ENCODE assay signal across 29 mouse cellular contexts in the genomic region with DNA sequence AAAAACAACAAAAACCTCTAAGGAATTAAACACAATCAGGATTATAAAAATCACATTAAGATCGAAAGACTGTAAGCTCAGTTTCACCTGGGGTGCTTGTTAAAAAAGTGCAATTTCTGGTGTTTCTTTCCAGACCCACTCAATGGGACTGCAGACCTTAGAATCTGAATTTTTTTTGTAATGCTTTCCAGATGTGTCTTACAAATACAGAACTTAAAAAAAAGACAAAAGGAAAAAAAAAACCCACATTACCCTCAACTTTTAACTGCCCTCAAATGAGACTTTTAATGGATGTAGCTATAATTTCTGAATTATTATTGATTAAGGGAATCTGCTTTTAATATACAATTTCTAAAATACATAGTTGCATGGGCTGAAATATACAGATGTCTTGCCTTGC.
DNase-seq lines count a peak whose midpoint lies in the region; ATAC-seq and TF ChIP-seq lines count a peak whose summit lies in the region.
"Had no signal": no experiment of that assay in that cellular context is flagged by ENCODE, and none has a peak within 500 bp of the region (broad histone marks: within the 10 kb centered on the region; RNA-seq: fewer than 3 reads in every experiment).

No protein-coding gene starts in this region.

- H3K4me1 ChIP-seq in embryonic fibroblast, embryonic 13.5 days (ENCODE audit: control insufficient read depth, insufficient read depth, low read length): no peaks in the 10 kb centered on the region
- H3K4me1 ChIP-seq in limb, embryonic 10.5 days: peaks cover 28% of the 10 kb centered on the region
- H3K4me1 ChIP-seq in limb, embryonic 14.5 days (ENCODE audit: control insufficient read depth, insufficient read depth, low read length): peaks cover 9% of the 10 kb centered on the region; the same call in 1 of the 2 replicates
- H3K4me1 ChIP-seq in hindbrain, embryonic 14.5 days (replicated peaks; ENCODE audit: control insufficient read depth, insufficient read depth, low read length): no peaks in the 10 kb centered on the region
- H3K4me1 ChIP-seq: embryonic facial prominence, embryonic 15.5 days; forebrain, embryonic 12.5 days; forebrain, embryonic 15.5 days; heart, embryonic 12.5 days; heart, embryonic 15.5 days; hindbrain, embryonic 10.5 days; hindbrain, embryonic 13.5 days had no signal

- H3K36me3 ChIP-seq in limb, embryonic 10.5 days: no peaks in the 10 kb centered on the region
- no peaks in the 10 kb centered on the region for H3K36me3 ChIP-seq in limb, embryonic 14.5 days (ENCODE audit: control insufficient read depth, insufficient read depth, low read length)
- no peaks in the 10 kb centered on the region for H3K36me3 ChIP-seq in hindbrain, embryonic 14.5 days (replicated peaks; ENCODE audit: control insufficient read depth, insufficient read depth)
- H3K36me3 ChIP-seq: embryonic facial prominence, embryonic 12.5 days; embryonic facial prominence, embryonic 15.5 days; forebrain, embryonic 12.5 days; forebrain, embryonic 15.5 days; heart, embryonic 12.5 days; heart, embryonic 15.5 days; hindbrain, embryonic 10.5 days; hindbrain, embryonic 13.5 days had no signal

- intact Hi-C loops in left cerebral cortex, adult 2 months (cut with DNase I): no loop called here

- peak; percentile 65; the same call in 1 of the 2 replicates for ATAC-seq in limb, embryonic 14.5 days (ENCODE audit: low FRiP score, low read depth)
- no peak for ATAC-seq in hindbrain, embryonic 14.5 days (ENCODE audit: low FRiP score)
- no peak for ATAC-seq in granulocyte monocyte progenitor cell, adult 5-6 weeks (replicated peaks; ENCODE audit: poor library complexity, severe bottlenecking)
- ATAC-seq: activated CD4-positive, CD25-positive, alpha-beta regulatory T cell, adult 4 months; forebrain, embryonic 15.5 days; hindbrain, postnatal 0 days had no signal

- TF ChIP-seq CTCF in embryonic fibroblast, embryonic 13.5 days (IDR thresholded peaks at IDR 0.05; ENCODE audit: borderline replicate concordance, insufficient read depth, low read length): no peak
- no peak for TF ChIP-seq CTCF in left cerebral cortex, adult 2 months (IDR thresholded peaks at IDR 0.05)

- H3K4me2 ChIP-seq in limb, embryonic 14.5 days (replicated peaks; ENCODE audit: low read depth, low read length, severe bottlenecking): no peak overlapping the region
- H3K4me2 ChIP-seq in hindbrain, embryonic 14.5 days (replicated peaks): no peak overlapping the region
- H3K4me2 ChIP-seq: embryonic facial prominence, embryonic 12.5 days; embryonic facial prominence, embryonic 15.5 days; forebrain, embryonic 12.5 days; forebrain, embryonic 15.5 days; heart, embryonic 12.5 days; heart, embryonic 15.5 days; hindbrain, embryonic 13.5 days had no signal

- whole genome bisulfite sequencing in limb, embryonic 10.5 days: 34% methylated on average over 1 of the region's 1 CpGs
- WGBS in limb, embryonic 14.5 days: 18% methylated on average over 1 of the region's 1 CpGs
- WGBS in hindbrain, embryonic 14.5 days: 90% methylated on average over 1 of the region's 1 CpGs

- H3K9me3 ChIP-seq in limb, embryonic 10.5 days (replicated peaks): no peaks in the 10 kb centered on the region
- no peaks in the 10 kb centered on the region for H3K9me3 ChIP-seq in limb, embryonic 14.5 days (ENCODE audit: control insufficient read depth, low read length)
- H3K9me3 ChIP-seq in hindbrain, embryonic 14.5 days (ENCODE audit: control insufficient read depth, low read length): no peaks in the 10 kb centered on the region
- H3K9me3 ChIP-seq: embryonic facial prominence, embryonic 12.5 days; embryonic facial prominence, embryonic 15.5 days; forebrain, embryonic 12.5 days; forebrain, embryonic 15.5 days; heart, embryonic 12.5 days; heart, embryonic 15.5 days; hindbrain, embryonic 10.5 days; hindbrain, embryonic 13.5 days had no signal

- TF ChIP-seq POLR2A in embryonic fibroblast, embryonic 13.5 days (IDR thresholded peaks at IDR 0.05; ENCODE audit: low read depth, low read length): no peak
- no peak for TF ChIP-seq POLR2A in limb, embryonic 14.5 days (IDR thresholded peaks at IDR 0.05; ENCODE audit: borderline replicate concordance, extremely low read depth, insufficient read depth, insufficient read length)

- DNase-seq in embryo, embryonic 11 days: peak; percentile 47
- DNase-seq in embryo, embryonic 10.5 days (ENCODE audit: low spot score): no peak
- DNase-seq in limb, embryonic 10.5 days (ENCODE audit: low spot score): no peak
- DNase-seq in limb, embryonic 14.5 days (ENCODE audit: low spot score): peak; percentile 56
- no peak for DNase-seq in hindbrain, embryonic 14.5 days (ENCODE audit: low spot score)
- no peak for DNase-seq in left cerebral cortex, adult 2 months (ENCODE audit: extremely low spot score in 1 of 2, low spot score in 2 of 2)
- DNase-seq: adrenal gland, adult 8-10 months; adrenal gland, postnatal 25 days; cerebellum, adult 11-12 months; cerebellum, adult 8-10 months; cerebellum, postnatal 36 days; gastrocnemius, adult 2 months; gastrocnemius, postnatal 14 days; heart, adult 18-20 months; heart, postnatal 10 days; heart, postnatal 36 days had no signal

- peak overlapping the region; percentile 83; the same call in 1 of the 2 replicates for H3K27ac ChIP-seq in embryonic fibroblast, embryonic 13.5 days (ENCODE audit: insufficient read depth, low read length)
- H3K27ac ChIP-seq in limb, embryonic 10.5 days: peak overlapping the region; percentile 76; the same call in 1 of the 2 replicates
- H3K27ac ChIP-seq in limb, embryonic 14.5 days (replicated peaks; ENCODE audit: low read depth, low read length): no peak overlapping the region
- H3K27ac ChIP-seq in hindbrain, embryonic 14.5 days: no peak overlapping the region
- no peak overlapping the region; the same call in 1 of the 2 replicates for H3K27ac ChIP-seq in left cerebral cortex, adult 2 months
- H3K27ac ChIP-seq: forebrain, embryonic 12.5 days; forebrain, embryonic 15.5 days; gastrocnemius, adult 2 months; heart, embryonic 15.5 days; hindbrain, embryonic 10.5 days; hindbrain, postnatal 0 days had no signal

- no peak overlapping the region for H3K4me3 ChIP-seq in embryonic fibroblast, embryonic 13.5 days (ENCODE audit: insufficient read depth, low read length)
- H3K4me3 ChIP-seq in limb, embryonic 10.5 days: no peak overlapping the region
- no peak overlapping the region for H3K4me3 ChIP-seq in limb, embryonic 14.5 days (replicated peaks; ENCODE audit: low read length)
- H3K4me3 ChIP-seq in hindbrain, embryonic 14.5 days (replicated peaks; ENCODE audit: low read length): no peak overlapping the region
- H3K4me3 ChIP-seq in left cerebral cortex, adult 2 months: no peak overlapping the region
- H3K4me3 ChIP-seq: embryonic facial prominence, embryonic 12.5 days; embryonic facial prominence, embryonic 15.5 days; erythroblast, embryonic 14.5 days; forebrain, embryonic 12.5 days; forebrain, embryonic 15.5 days; gastrocnemius, adult 2 months; heart, embryonic 12.5 days; heart, embryonic 15.5 days; hindbrain, embryonic 10.5 days; hindbrain, embryonic 13.5 days had no signal

- no peaks in the 10 kb centered on the region for H3K27me3 ChIP-seq in limb, embryonic 10.5 days (ENCODE audit: low read depth, poor library complexity, severe bottlenecking)
- no peaks in the 10 kb centered on the region for H3K27me3 ChIP-seq in limb, embryonic 14.5 days (ENCODE audit: control insufficient read depth, insufficient read depth, low read length)
- no peaks in the 10 kb centered on the region for H3K27me3 ChIP-seq in hindbrain, embryonic 14.5 days (ENCODE audit: control insufficient read depth, insufficient read depth, low read length)
- H3K27me3 ChIP-seq: embryonic facial prominence, embryonic 12.5 days; embryonic facial prominence, embryonic 15.5 days; forebrain, embryonic 12.5 days; forebrain, embryonic 15.5 days; heart, embryonic 12.5 days; heart, embryonic 15.5 days; hindbrain, embryonic 13.5 days had no signal

- no peak overlapping the region for H3K9ac ChIP-seq in limb, embryonic 14.5 days (ENCODE audit: low read depth, low read length, severe bottlenecking)
- H3K9ac ChIP-seq in hindbrain, embryonic 14.5 days: no peak overlapping the region
- H3K9ac ChIP-seq: embryonic facial prominence, embryonic 12.5 days; embryonic facial prominence, embryonic 15.5 days; forebrain, embryonic 12.5 days; forebrain, embryonic 15.5 days; heart, embryonic 12.5 days; heart, embryonic 15.5 days; hindbrain, embryonic 13.5 days had no signal

Comparison
In these comparisons a context has a peak if more than half of its experiments do, and no peak if none do; other contexts are left out.
1. DNase-seq: peak in embryo, embryonic 11 days (single experiment) and limb, embryonic 14.5 days (single experiment); none in embryo, embryonic 10.5 days (single experiment), limb, embryonic 10.5 days (single experiment), hindbrain, embryonic 14.5 days (single experiment) and left cerebral cortex, adult 2 months (0 of 2).
2. H3K27ac ChIP-seq: peak in embryonic fibroblast, embryonic 13.5 days (single experiment) and limb, embryonic 10.5 days (single experiment); none in limb, embryonic 14.5 days (single experiment), hindbrain, embryonic 14.5 days (single experiment) and left cerebral cortex, adult 2 months (single experiment).